Mouse (Mus musculus) adrenal gland, adult 8-10 months (tissue): ENCODE measurements around the gene Shf. TPM values are rescaled to one million over a fixed set of nuclear protein-coding genes. Genes with fewer than 3 reads are reported as not detected.
A peak's percentile ranks its signal among the peaks of the same experiment; 100 is the strongest.
"Not testable (repeated sequence)": the region's sequence is repeated elsewhere in the genome, so short reads cannot be mapped to it uniquely, and the experiment has no call there.

ENCODE experiments used
- DNase-seq: peaks from one replicate; pipeline ENCODE4 v3.0.0; 2022
- total RNA-seq, 4 experiments: library from RNA; stranded (reverse); gene quantifications; 2 replicates each; pipeline ENCODE4 v1.2.4; 2022

Shf gene
- total RNA-seq, result 10 to 100 TPM in 2 of 4 experiments, 1 to 10 TPM in 2; 8.1 to 18.5 (median 13.8) TPM

GRCm38 (mm10) chr2:122368995-122369739 lies at the start of gene Shf:
TSS of gene Shf (minus strand) at chr2:122369162.
- peak; percentile 83 for DNase-seq

GRCm38 (mm10) chr2:122408928-122409327 lies 40.0 kb upstream of the Shf start:
- DNase-seq, result no peak

DNA sequence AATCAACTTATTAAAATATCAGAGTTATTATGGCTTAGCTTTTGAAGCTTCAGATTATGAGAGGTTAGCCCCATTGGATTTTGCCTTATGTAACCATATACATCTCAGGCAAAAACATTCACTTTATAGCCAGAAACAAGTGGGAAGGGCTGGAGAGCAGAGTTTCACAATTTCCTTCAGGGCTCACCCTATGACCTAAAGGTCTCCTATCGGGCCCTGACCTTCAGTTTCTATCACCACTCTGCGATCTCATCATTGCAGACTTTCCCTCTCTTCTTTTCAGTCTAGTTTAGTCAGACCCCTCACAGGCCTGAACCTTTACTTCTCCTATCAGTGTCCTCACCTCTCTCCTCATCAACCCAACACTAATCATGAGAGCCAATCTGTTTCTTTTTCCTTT lies 38.6 kb upstream of the Shf start:
- no peak for DNase-seq

GRCm38 (mm10) chr2:122396150-122396549 lies 27.2 kb upstream of the Shf start:
- no peak for DNase-seq

GRCm38 (mm10) chr2:122387135-122387534 lies 18.2 kb upstream of the Shf start:
- not testable (repeated sequence) for DNase-seq

GRCm38 (mm10) chr2:122385095-122385494 lies 16.1 kb upstream of the Shf start:
- DNase-seq, result no peak

DNA sequence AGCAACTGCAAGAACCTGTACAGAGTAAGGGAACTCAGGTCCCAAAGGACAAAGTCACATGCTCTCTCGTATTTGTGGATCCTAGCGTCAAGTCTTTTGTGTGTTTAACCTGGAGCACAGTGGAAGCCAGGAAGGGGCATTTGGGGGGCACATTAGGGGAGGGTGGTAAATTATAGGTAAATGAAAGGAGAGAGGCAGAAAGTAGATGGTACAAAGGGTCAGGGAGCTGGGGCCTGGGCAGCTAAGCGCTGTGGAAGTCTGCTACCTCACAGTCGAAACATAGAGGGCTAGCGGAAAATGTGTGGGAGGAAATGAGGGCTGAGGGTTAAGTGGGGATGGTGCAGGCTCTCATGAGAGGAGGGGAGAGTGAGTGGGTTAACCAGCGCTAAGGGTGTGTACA lies 13.2 kb upstream of the Shf start:
- DNase-seq, result no peak

DNA sequence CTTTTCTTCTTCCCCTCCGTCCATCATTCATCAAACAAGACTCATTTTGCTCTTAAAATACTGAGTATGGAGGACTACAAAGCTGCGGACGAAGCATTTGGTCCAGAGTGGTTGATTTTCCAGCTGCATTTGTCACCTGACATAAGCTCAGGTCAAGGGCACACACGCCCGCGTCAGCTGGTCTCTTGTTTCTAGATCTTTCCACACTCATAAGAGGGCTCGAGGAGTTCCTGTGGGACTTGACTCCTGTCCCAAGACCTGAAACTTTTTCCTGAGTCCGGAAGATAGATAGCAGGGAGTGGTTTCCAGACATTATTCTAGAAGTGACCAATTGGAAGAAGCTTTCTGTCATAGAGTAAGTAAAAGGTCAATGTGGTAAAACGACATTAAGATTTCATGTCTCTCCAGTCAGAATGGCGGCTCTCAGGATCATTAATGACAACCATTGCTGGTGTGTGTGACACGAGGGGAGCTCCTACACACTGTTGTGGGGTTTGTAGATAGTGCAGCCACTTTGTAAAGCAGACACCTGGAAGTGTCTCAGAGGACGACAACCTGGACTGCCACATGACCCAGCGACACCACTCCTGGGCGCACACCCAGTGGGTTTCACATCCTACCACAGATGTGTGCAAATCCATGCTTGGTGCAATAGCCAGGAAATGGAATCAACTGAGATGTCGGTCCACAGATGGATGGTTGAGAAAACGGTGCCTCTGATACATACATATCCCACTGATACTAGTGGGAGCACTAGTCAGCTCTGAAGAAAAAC lies 12.6 kb upstream of the Shf start:
- DNase-seq, result no peak

- DNase-seq, result peak; percentile 39
These were observed 11.9 kb upstream of the Shf start for GRCm38 (mm10) chr2:122380768-122381311.

DNA sequence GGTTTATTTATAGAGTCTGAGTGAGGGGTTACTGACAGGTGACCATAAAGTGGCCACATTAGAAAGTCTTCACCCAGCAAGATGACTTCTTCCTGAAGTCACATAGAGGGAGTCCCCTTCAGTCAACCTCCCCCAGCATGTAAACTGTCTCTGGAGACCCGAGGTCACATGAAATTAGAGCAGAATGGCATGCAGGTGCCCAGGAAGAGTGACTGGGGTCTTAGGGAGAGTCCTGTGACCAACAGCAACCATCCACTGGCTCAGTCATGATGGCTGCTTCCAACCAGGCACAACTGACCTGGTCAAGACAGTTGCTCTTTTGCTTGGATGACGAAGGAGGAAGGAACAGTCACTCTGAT lies 10.3 kb upstream of the Shf start:
- DNase-seq, result no peak

DNA sequence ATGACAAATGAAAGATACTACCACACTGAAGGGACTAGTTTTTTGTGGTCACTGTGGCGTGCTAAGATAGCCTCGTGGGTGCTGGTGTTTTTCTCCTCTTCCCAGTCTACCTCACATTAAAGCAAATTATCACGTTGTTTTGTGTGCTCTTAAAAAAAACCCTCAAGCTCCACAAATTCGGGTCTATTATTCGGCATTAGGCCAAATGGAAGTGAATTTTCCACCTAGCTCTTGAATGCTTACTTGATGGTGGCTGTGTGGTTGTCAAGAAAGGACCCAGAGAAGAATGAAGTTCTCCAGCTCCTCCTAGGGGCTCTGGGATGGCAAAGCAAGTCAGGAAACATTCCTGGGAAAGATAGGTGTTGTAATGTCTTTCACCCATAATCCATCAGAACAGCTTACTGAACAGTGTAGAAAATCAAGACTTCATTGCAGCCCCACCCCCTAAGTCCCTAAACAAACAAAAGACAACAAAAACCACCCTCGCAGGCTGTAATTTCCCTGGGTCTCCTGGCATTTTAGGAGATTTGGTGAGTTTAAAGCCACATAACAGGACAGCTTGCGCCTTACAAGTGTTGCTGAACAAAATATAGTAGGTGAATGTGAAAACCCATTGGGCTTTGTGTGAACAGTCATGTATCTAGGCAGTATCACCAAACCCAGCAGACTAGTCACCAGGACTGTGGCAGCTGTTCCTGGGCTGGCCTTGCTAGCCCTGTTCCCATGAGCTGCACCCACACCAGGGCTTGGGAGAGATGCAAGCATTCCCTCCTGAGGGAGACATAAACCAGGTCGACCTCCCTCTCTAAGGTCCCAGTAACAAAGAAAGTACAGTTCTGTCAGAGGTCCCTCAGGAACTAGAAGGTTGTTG lies 9.7 kb upstream of the Shf start:
- DNase-seq, result no peak

GRCm38 (mm10) chr2:122377751-122378246 lies 8.8 kb upstream of the Shf start:
- peak; percentile 73 for DNase-seq

DNA sequence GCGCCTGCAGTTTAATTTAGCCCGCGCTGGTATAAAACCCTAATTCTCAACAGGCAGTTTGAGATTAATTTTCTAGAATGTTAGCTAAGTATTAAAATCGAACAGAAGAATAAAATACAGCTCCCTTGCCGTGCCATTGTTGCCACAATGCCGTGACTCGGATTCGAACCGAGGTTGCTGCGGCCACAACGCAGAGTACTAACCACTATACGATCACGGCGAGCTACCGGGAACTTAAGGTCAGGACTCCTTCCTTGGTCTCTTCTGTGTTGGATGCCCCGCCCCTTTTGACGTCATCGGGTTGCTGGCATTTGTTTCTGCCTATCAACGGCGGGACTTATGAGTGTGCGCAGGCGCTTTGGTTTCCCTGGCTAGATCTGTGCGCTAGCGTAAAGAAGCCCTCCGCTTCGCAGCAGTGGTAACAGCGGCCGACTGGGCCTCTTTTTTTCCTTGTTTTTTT lies 8.3 kb upstream of the Shf start:
- DNase-seq, result peak; percentile 97

DNA sequence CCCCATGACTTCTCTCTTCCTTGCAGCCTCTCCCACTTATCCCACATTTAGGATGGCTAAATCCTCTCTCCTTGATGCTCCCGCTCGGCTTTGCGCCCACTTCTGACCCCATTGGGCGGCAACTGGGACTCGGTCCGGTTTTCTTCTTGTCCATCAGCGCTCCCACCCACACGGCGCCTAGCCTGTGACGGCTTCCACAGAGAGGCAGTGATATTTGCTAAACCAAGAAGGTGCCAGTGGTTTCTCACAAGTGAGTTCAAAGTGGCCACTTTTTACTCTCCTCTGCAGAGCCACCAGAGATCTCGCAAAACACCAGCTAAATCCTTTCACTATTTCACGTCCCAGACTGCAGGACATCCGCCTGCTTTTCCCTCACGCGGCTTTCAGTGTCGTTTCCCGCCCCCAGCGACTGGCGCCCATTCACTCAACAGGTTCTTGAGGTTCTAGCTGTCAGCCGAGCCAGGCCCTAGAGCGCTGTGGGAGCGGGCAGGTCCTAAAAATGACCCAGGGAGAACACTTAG lies 7.1 kb upstream of the Shf start:
- DNase-seq, result no peak

DNA sequence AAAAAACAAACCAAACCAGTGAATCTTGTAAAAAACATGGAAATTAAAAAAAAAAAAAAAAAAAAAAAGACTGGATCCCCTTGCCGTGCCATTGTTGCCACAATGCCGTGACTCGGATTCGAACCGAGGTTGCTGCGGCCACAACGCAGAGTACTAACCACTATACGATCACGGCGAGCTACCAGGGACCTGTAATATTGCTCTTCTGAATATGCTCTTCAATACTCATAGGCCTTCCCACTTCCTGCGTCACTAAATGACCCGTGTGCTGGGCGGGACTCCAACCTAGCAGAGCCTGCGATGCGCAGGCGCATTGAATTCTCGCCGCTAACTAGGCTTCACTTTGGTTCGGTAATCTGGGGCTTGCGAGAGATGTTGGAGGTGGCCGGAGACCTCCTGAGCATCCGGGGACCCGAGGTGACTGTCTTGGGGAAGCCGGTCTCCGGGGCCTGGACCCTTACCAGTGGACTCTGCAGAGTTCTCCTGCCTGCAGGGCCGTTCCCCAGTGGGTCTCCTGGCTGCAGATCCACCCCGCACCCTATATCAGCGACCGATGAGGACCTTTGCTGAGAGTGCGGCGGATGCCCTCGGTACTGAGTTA lies 6.5 kb upstream of the Shf start:
- peak; percentile 96 for DNase-seq

GRCm38 (mm10) chr2:122374666-122375331 lies 5.8 kb upstream of the Shf start:
- DNase-seq, result no peak

GRCm38 (mm10) chr2:122374012-122374411 lies 5.0 kb upstream of the Shf start:
- DNase-seq, result no peak

- DNase-seq, result no peak
These were observed 3.6 kb upstream of the Shf start for GRCm38 (mm10) chr2:122372541-122372940.

- no peak for DNase-seq
These were observed 3.1 kb upstream of the Shf start for GRCm38 (mm10) chr2:122372067-122372466.

- DNase-seq, result no peak
These were observed 1.3 kb upstream of the Shf start for GRCm38 (mm10) chr2:122370101-122370750.
